Mouse (Mus musculus) left cerebral cortex, adult 8-10 months (tissue): Measurements from ENCODE around the gene Ptprh. TPM values are rescaled to one million over a fixed set of nuclear protein-coding genes. Genes with fewer than 3 reads are reported as not detected.

Experiments
- DNase-seq, 2 experiments: peaks; one replicate each; pipeline ENCODE4 v3.0.0; 2022; ENCODE audit warnings: low spot score in 2 of 2
- total RNA-seq, 4 experiments: library from RNA; stranded (reverse); gene quantifications; 2 replicates each; pipeline ENCODE4 v1.2.4; 2022

Ptprh gene
- total RNA-seq: 1 to 10 TPM in 3 of 4 experiments, under 1 TPM in 1; 0.79 to 1.7 (median 1.3) TPM

DNA sequence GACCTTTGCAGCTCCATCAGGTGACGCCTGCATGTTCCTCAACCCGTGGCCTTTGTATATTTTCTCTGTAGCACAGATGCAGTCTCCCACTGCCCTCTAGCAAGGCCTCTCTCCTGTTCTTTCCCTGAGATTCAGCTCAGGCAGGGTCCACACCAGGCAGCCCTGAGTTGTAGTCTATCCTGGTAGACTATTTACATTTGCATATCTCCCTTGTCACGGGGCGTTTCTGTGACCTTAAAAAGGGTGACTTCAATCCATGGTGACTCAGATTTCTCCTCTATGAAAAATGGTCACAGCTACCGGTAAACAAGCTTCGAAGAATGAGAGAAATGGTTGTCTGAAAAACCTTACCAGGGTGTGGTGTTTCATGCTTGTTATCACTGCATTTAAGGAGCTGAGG, at the start of gene Ptprh:
Ptprh (minus strand) TSS at position 169 of the 400 bp plus-strand sequence.
- no peak for DNase-seq

DNA sequence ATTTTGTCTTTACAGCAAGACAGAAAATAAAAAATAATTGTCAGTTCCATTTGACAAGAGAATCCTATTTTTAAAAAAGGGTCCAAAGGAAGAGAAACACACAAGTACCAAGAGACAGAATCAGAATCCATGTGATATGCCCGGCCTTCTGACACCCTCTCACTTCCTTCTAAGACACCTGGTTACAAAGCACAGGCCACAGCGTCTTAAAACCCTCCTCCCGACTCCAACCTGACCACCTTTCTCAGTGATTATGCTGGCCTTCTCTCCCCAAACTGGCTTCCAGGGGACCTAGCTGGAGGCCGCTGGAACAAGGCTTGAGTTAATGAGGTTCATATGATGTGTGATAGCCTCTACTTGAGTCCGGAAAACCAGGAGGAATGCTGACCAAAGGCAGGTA, 49.5 kb upstream of the Ptprh start:
- DNase-seq: no peak

DNA sequence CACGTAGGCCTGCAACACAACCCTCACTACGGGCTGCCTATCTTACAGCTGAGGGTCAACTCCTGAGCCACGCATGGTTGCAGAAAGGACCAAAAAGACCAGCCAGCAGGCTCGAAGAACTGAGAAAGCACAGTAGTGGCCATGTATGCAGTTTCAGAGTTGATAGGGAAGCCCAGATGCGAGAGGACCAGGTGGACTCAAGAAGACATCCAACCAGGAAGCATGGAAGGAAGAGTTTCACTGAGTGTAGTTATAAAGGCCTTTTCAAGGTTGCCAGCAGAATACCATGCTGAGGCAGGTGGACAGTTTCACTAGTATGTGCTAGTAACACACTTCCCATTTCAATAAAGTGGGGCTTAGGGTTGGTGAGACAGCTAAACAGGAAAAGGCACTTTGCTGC, 48.9 kb upstream of the Ptprh start:
- no peak for DNase-seq

DNA sequence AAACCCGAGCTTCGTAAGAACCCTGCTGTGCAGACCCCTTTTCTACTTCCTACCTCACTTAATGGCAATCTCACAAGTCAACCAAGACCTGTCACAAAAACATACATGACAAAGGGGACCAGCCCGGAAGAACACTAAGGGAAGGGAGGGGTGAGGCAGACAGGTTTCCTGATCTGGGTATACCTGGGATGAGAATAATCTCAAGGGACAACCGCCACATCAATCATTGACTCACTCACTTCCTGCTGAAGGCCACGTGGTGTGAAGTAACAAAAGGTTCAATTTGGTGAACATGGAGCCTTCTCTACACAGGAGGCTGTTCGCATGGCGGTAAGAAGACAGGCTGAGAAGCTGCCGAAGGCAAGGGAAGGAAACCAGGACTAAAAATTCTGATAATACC, 47.7 kb upstream of the Ptprh start:
- no peak for DNase-seq

DNA sequence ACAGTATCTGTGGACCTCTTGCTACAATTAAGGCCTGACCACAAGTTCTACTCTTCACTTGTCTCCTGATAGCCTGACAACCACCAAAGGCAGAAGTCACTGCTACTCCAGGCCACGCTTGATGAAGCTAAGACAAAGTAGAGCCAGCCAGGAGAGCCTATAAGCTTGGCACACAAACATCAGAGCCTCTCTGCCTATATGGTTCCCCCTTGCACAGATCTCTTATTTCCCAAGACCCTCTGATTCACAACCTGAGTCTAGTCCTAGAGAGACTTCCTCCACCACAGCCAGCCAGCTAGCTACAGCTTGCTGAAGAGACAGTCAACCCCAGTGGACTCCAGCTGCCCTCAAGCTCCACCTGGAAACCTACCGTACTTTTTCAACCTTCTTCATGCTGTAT, 44.2 kb upstream of the Ptprh start:
- no peak for DNase-seq

DNA sequence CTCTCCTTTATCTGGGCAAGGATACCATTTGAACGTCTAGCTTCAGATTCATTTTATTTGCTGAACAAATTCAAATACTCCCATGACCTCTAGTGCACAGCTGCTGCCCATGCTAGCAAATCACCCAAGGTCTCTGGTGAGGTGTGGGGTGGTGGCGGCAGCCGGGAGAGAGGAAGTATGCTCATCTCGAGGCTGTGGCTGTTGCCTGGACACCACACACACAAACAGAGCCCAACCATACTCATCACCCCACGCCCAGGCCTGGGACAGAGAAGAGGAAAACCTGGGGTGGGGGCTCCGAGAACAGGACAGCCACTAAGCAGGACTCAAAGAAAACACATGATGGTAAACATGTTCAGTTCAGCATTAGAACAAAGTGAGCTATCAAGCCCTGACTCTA, 43.5 kb upstream of the Ptprh start:
- DNase-seq: no peak

DNA sequence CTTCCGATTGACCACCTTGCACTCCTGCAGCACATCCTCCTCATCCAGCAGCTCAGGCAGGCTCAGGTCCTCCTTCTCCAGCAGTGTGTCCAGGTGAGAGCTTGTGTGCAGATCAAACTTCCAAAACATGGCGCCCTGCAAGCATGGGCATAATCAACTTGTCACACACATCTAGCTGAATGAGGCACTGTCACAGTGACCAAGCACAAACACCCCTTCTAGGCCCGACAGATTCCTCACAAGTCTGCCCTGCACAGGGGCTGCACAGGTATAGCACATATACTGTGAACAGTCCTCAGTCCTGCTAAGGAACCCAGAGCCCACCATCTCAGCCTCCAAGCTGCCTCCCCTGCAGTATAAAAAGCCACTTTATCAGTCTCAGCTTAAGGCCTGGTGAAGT, 43.0 kb upstream of the Ptprh start:
- DNase-seq: no peak

DNA sequence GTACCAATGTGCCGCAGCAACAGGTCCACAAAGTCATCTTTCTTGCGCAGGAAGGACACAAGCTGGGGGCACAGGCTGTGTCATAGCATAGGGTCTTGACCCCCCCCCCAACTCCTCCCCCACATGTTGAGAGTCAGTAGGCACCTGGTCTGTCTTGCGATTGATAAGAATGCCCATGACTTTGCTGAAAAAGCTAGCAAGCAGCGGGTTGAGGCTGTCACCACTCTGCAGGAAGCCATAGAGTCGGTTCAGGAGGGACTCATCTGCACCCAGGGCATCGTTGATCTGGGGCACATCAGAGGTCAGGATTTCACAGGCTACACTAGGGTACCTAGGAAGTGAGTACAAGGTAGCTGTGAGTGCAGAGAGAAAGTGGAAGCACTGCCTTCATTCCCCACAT, 39.4 kb upstream of the Ptprh start:
- no peak for DNase-seq

DNA sequence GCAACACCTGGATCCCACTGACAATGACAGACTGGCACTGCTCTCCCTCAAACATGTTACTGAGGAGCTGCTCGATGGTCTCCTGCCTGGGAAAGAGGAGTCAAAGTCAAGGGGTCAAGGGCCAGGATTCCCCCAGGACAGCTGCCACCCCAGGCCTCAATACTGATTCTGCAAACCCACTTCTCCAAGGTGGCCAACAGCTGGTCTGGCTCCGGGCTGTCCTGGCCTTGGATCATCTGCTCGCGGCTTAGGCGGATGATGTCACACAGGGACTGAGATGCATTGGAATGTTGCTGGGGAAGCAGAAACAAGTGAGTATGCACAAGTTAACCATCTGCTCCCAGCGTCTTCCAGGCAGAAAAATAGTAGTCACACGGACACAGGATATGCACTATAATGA, 38.1 kb upstream of the Ptprh start:
- DNase-seq: no peak

DNA sequence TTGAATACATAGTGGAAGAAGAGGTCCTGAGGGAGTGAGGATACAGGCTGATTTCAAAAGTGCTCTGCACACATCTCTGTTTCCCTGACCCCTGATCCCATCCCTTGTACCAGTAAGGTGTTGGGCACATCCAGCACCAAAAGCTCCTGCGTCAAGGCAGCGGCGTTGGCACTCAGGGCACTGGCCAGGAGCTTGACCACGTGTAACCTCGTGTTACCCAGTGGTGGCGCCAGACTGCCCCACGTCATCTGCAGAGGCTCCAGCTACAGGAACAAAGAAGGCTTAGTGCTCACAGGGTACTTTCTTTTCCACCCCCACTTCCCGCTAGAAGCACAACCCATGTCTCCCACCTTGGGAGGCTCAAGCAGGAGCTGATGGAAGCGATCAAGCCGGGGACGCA, 37.3 kb upstream of the Ptprh start:
- no peak for DNase-seq

DNA sequence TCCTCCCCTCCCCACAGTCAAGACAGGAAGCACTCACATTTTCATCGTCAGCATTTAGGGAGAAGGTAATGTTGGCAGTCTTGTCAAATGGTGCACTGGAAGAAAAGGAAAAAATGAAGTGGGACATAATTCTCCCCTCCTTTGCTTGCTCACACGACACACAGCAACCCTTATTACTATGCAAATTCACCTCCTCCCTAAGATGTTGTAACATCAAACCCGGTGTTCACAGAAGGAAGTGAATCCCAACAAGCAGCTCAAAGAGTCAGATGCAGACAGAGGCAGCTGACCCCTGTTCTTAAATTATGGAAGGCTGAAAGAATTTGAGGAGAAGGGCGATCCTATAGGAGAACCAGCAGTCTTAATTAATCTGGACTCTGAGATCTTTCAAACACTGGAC, 32.3 kb upstream of the Ptprh start:
- no peak for DNase-seq

DNA sequence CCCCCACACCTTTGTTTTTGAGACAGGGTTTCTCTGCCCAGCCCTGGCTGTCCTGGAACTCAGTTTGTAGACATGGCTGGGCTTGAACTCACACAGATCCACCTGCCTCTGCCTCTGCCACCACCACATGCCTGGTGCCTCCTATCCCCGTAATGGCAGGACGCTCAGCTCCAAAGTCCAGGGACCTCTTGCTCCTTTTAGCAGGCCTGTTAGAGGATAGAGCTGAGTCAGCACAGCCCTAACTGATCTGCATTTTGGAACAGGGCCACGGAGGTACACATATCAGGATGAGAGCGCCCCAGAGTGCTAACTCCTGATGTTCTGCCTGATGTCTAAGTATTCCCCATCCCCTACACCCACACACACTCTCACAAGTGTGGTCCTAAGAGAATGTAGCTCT, 27.2 kb upstream of the Ptprh start, which contains the start of gene Tmem86b:
Tmem86b (minus strand) TSS at position 392 of the 400 bp plus-strand sequence.
- DNase-seq: no peak

DNA sequence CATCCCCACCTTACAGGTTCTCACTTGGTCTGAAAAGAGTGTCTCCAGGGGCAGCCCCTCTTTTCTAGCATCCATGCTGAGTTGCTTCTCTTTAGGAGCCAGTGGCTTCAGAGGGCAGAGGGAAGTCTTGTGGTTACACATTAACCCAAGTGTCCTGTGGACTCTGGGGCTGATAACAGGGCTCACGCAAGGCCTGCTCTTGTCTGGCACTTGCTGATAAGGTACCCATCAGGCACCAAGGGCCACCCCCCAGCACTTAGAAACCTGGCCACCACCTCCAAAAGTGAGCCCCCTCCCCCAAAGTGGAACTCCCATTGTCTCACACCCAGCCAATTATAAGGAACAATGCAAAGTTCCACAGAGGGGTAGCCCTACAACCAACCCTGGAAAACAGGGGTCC, 26.4 kb upstream of the Ptprh start:
- no peak for DNase-seq

DNA sequence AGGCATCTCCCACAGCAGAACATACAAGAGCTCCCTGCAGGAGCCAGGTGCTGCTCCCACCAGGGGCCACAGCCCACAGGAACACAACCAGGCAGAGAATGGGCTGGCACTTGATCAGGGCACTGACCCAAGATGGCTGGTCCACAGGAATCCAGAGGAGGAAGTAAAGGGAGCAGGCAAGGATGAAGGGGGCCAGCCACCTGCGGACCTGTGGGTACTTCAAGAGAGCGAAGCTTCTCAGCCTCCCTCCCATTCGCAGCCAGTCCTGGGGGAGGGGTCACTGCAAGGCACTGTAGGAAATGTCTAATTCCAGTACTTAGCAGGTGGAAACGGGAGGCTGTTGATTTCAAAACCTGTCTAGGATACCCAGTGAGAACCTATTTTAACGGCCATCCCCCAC, 25.7 kb upstream of the Ptprh start:
- no peak for DNase-seq

DNA sequence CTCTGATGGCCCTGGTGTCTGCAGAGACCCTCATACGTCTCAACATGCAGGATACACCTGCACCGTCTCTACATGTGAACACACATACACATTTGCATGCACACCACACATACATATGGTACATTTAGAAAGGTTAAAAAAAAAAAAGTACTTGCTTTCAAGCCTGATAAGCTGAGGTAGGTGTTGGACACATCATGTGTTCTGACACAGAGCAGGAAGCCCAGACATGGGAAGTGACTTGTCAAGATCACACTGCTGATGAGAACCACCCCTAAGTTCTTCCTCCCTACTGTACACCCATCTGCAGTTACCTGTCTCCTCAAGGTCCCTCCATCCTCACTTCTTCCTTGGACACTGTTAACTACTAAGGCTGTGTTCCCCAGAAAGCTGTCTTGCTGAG, 22.1 kb upstream of the Ptprh start:
- no peak for DNase-seq

DNA sequence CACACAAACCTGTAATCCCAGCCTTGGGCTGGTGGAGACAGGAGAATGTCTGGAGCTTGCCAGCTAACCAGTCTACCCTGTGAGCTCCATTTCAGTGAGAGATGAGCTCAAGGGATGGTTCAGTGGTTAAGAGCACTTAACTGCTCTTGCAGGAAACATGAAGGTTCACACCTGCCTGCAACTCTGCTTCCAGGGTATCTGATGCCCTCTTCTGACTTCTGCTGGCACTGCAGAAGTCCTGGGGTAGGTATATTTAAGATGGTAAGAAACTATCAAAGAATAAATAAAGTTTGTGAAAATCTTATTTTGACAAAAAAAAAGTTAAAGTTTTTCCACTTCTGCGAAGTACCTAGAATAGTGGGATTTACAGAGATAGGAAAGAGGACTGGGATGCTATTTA, 20.5 kb upstream of the Ptprh start:
- no peak for DNase-seq

DNA sequence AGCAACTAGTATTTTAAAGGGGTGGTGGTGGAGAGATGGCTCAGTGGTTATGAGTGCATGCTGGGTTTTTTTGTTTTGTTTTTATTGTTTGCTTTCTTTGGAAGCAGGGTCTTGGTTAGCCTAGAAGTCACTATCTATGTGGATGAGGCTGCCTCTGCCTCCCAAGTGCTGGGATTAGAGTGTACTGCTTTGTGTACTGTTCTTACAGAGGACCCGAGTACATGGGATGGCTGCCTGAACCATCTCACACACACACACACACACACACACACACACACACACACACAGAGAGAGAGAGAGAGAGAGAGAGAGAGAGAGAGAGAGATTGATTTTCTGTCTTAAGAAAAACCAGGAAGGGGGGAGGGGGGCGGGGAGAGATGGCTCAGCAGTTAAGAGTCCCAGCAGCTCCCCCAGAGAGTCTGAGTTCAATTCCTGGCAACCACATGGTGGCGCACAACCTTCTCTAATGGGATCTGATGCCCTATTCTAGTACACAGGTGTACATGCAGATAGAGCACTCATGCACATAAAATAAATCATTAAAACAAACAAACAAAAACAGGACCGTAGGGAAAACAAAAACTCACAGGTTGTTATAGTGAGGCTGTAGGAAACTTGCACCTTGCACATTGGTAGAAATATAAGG, 19.8 kb upstream of the Ptprh start:
- DNase-seq: no peak

DNA sequence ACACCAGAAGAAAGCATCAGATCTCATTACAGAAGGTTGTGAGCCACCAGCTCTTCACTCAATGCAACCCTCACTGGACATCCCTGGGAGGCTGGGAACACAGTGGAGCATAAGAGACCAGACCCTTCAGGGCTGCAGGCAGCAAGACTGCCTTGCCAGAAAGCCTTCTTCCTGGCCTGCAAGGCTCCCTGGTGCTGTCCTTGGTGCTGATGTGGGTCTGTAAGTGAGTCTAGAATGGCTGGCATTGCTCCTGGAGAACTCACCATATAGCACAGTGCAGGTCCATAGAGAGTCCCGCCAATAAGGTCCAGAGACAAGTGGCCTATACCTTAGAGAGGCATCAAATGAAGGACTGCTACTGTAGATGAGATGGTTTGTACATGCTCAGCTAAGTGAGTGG, 16.1 kb upstream of the Ptprh start:
- DNase-seq: no peak

DNA sequence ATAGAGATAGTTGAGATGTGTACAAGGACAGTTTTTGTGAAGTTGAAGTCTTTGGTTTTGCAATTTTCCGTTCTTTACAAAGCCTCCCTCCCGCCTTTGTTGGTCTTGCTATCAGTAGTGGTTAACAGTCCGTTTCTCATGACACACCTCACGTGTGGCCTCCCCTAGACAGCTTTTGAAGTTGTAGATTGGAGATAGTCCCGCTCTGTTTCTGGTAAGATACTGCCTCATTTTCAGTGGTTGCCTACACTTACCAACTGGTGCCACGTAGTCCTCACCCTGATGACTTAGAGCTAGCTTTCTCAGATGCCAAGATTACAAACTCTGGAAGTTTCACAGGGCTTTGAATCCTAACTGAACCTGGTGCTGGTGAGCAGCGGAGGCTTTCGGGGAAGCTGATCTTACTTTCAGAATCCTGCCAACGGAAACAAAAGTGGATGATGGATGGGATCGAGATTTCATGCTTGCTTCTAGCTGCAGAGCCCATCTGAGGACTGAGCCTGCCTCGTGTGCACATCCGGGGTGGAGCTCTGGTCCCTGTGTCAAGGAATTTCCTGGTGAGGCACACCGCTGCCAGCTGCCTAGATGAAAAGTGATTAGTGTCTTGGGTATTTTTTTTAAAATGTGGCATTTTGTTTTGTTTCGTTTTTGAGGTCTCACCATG, 10.0 kb upstream of the Ptprh start:
- no peak for DNase-seq

DNA sequence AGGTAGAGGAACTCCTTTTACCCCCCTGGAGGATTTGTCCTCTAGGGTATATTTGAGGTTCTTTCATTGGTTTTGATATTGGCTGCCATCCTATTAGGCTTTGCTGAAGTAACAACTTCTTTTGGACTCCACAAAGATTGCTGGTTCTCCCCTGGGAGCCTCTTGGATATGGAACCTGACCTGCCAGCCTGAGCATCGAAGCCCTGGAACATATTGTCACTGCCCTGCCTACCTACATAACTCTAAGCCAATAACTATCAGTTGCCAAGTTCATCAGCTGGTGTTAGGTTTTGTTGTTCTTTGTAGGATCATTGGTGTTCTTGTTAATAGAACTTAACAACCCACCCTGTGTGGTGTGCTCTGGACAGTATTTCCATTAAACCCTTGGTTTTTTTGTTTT, 9.1 kb upstream of the Ptprh start:
- no peak for DNase-seq

DNA sequence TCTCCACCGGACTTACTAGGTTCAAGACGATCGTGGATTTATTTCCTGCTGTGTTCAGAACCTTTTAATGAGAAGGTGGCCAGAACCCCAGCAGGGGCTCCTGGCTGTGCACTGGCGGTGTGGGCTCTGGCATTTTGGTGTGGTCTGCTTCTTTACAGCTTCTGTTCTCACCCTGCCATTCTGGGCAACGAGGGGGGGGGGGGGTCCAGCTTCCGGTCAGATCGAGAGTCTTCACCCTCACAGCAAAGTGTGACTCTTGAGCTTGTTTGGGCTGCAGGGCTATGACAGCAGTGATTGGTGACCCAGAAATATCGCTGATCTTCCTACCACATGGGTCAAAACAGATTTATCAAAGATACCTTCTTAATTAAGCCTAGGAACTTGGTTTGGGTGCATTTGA, 8.5 kb upstream of the Ptprh start:
- DNase-seq: no peak

DNA sequence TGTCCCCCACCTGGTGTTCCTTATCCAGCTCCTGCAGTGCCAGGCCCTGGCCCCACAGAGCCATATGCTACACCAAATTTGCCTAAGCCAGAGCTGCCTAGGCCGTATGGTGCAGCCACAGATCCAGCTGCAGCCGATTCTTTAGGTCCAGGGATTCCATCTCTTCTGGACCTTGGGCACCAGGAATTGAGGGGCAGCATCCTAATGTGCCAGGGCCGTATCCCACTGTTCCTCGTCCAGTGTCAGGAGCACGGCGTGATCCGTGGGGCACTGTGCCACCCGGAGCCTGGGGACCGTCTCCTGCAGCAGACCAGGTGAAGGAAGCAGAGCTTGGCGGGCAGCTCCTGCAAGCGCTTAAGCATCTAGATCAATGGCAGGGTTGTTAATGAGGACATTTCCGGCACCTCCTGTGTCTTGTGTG, 8.1 kb upstream of the Ptprh start:
- DNase-seq: no peak

DNA sequence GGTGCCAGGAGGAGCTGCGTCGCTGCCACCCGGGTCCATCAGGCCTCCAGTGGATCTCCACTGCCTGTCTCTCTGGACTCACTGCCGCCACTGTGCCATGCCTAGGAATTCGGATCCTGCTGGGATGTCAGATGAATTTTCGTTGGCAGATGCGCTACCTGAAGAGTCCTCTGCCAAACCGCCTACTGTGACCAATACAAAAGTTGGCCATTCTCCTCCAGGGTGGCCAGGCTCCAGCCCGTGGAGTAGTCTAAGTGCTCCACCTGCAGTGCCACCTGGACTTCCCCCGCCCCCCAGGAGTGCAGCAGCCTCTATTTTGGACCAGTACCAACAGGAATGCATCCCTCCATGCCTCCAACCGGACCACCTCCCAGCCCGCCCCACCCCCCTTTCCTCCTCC, 7.7 kb upstream of the Ptprh start:
- no peak for DNase-seq

DNA sequence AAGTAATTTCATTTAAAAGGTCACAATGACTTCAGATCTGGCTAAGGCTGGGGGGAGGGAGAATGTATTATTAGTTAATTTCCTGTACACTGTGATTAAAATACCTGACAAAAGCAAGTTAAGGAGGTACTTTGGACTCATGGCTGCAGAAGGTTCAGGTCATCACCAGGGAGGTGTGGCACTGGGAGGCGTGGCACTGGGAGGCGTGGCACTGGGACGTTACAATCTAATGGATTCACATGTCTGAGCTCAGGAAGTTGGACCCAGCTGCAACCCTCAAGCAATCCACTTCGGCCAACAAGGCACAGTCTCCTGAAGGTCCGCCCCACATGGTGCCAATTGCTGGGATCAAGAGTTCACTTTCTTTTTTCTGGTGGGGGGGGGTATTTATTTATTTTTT, 4.2 kb upstream of the Ptprh start:
- DNase-seq: no peak
